Mouse (Mus musculus) embryonic facial prominence, embryonic 11.5 days (tissue): ENCODE data around the gene Adamts7. TPM values are rescaled to one million over a fixed set of nuclear protein-coding genes. Genes with fewer than 3 reads are reported as not detected.

Source experiments
- ATAC-seq: fragments of 200-750 bp; cut with Nextera tagmentation; replicated peaks from 2 replicates; pipeline ENCODE4 v1.8.0; 2017; ENCODE audit warnings: low read depth; ENCODE audit not compliant: insufficient number of reproducible peaks, low FRiP score, low TSS enrichment
- DNase-seq: peaks from one replicate; pipeline ENCODE4 v3.0.0-alpha.2; 2015; ENCODE audit warnings: low spot score
- H3K27ac ChIP-seq: fragments of 300-500 bp; sonication (generic); replicated peaks from 2 replicates; pipeline ENCODE4 v1.5.1; 2014; ENCODE audit warnings: mild to moderate bottlenecking, low read depth, low read length, control low read depth
- H3K27me3 ChIP-seq: fragments of 300-500 bp; sonication (generic); 2 replicates; pipeline ENCODE4 v1.6.1; 2014; ENCODE audit warnings: mild to moderate bottlenecking, low read length, moderate library complexity, mixed read lengths; ENCODE audit not compliant: control insufficient read depth, insufficient read depth
- H3K36me3 ChIP-seq: fragments of 300-500 bp; sonication (generic); replicated peaks from 2 replicates; pipeline ENCODE4 v1.6.1; 2014; ENCODE audit warnings: low read depth, mild to moderate bottlenecking, low read length, moderate library complexity, mixed read lengths; ENCODE audit not compliant: control insufficient read depth, insufficient read depth
- H3K4me1 ChIP-seq: fragments of 300-500 bp; sonication (generic); 2 replicates; pipeline ENCODE4 v1.6.1; 2014; ENCODE audit warnings: low read length, mixed read lengths; ENCODE audit not compliant: control insufficient read depth, insufficient read depth
- H3K4me2 ChIP-seq: fragments of 300-500 bp; sonication (generic); 2 replicates; pipeline ENCODE4 v1.6.1; 2014; ENCODE audit warnings: low read depth, mild to moderate bottlenecking, control low read depth, low read length, moderate library complexity
- H3K4me3 ChIP-seq: fragments of 300-500 bp; sonication (generic); 2 replicates; pipeline ENCODE4 v1.5.1; 2014; ENCODE audit warnings: low read depth, low read length, control low read depth
- H3K9ac ChIP-seq: fragments of 300-500 bp; sonication (generic); replicated peaks from 2 replicates; pipeline ENCODE4 v1.6.1; 2014; ENCODE audit warnings: mild to moderate bottlenecking, control low read depth, low read length
- H3K9me3 ChIP-seq: fragments of 300-500 bp; sonication (generic); replicated peaks from 2 replicates; pipeline ENCODE4 v1.6.1; 2016; ENCODE audit warnings: mild to moderate bottlenecking, low read length, inconsistent platforms, mixed read lengths; ENCODE audit not compliant: control insufficient read depth
- WGBS: fragments of 180-500 bp; shearing (Covaris S2); extraction: QIAGEN DNeasy Blood & Tissue Kit; methylation state at CpG from one replicate; pipeline ENCODE4 v1.1.7; 2014; 5-methylcytosine and 5-hydroxymethylcytosine counted together
- polyA plus RNA-seq: library from polyadenylated mRNA; unstranded; fragments of >200 nt; fragmentation: Nextera tagmentation; extraction: Ambion mirVana; gene quantifications from 2 replicates; pipeline ENCODE4 v1.2.1, GENCODE M21; 2014

Gene Adamts7
- polyA plus RNA-seq, 1 experiment from 2014 or later: 8.4 TPM

DNA sequence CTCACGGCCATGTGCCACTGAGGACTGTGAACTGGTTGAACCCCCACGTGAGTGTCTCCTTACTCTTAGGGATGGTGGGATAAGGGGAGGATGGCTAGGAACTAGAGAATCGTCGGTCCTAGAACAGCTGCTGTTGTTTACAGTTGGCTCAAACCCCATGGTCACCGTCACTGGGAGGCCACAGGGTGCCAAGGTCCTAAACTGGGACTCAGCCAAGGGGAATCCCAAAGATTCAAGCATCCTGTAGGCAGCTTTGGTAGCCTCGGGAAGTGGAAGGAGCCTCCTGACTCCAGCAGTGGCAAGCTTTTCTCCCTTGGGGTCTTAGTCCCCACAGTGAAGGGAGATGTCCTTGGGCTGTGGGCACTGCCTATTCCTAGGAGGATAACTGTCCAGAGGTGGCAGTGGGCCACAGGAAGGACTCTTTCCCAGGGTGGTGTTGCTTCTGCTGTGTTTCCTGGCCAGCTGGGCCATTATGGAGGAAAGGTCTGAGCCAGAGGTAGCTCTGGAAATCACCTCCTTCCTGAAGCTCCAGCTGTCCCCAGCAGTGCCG is 34.3 kb downstream of the Adamts7 start:
- H3K36me3 ChIP-seq: no peaks in the 10 kb centered on the region; the same call in none of the 2 replicates

DNA sequence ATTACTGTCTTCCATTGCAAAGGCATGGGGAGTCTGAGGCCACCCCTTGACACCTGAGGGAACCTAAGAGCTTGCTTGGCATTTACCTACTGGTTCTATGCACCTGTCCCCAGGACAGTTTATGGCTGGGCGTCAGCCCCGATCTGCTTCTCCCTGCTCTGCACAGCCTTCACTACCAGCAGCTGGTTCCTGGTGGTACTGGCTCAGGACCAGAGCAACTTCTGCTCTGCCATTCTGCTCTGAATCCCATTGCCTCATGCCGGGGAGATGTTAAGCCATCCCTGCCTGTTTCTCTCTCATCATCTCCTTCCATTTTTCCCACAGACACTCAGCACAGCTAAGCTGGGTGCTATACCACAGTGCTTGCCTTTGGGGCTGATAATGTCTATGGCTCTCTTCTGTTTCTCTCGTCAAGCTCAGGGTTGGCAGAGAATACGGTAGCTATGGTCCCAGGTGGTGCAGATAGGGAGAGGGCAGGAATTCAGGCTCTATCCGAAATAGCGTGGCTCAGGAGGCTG is 35.1 kb downstream of the Adamts7 start:
- ATAC-seq (no peak), DNase-seq (no peak)
- Histone ChIP-seq H3K4me2 (no peak overlapping the region), H3K27me3 (no peaks in the 10 kb centered on the region), H3K36me3 (no peaks in the 10 kb centered on the region; the same call in none of the 2 replicates), H3K4me3 (no peak overlapping the region), H3K9ac (no peak overlapping the region), H3K4me1 (no peaks in the 10 kb centered on the region), H3K27ac (no peak overlapping the region), H3K9me3 (no peaks in the 10 kb centered on the region)
- 82% methylated on average over 7 of the region's 7 CpGs for WGBS

More for the DNA sequence above, 34.3 kb downstream of the Adamts7 start:
- Histone ChIP-seq H3K27ac (no peak overlapping the region), H3K9ac (no peak overlapping the region), H3K4me1 (no peaks in the 10 kb centered on the region), H3K27me3 (no peaks in the 10 kb centered on the region), H3K4me3 (no peak overlapping the region), H3K9me3 (no peaks in the 10 kb centered on the region), H3K4me2 (no peak overlapping the region)
- DNase-seq: no peak
- 83% methylated on average over 7 of the region's 7 CpGs for WGBS
- ATAC-seq: no peak

DNA sequence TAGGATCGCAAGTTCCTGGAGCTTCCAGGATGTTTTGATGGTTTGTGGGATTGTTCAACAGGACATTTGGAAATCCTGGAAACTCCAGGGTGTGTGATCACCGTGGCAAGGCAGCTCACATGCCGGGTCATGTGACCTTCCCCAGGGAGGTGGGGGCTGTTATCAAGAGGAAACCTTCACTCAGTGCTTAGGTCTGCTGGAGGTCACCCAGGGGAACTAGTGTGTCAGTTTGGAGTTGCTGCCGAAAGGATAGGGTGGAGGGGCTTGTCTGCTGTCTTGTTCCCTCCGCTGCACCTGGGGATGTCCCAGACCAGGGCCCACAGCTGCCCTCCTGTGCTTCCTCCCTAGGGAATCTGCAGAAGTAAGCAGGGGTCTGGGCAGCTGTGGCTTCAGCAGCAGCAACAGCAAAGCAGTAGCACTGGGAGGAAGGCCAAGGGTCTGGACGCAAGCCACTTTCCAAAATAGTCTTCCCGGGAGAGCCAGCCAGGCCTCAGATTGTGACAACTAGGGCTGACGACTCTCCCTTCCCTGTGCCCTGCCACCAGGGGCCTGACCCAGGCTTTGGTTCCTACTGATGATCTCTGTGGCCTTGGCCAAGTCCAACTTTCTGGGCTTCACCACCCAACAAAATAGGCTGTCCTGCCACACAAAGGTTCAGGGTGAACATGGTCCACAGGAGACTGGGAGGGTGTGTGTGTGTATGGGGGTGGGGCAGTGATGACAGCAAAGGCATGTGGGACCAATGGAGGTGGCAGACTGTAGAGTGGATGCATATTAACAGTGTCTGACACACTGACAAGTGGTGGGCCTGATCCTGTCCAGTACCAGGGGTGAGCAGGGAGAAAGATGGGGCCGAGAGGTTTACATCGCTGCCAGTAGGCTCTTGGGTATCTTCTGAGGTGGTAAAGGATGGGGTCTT is 35.9 kb downstream of the Adamts7 start:
- Histone ChIP-seq H3K4me3 (no peak overlapping the region), H3K4me2 (no peak overlapping the region), H3K36me3 (no peaks in the 10 kb centered on the region; the same call in none of the 2 replicates), H3K9me3 (no peaks in the 10 kb centered on the region), H3K27me3 (no peaks in the 10 kb centered on the region), H3K4me1 (no peaks in the 10 kb centered on the region), H3K9ac (no peak overlapping the region), H3K27ac (no peak overlapping the region)
- WGBS: 68% methylated on average over 10 of the region's 10 CpGs
- DNase-seq: peak; percentile 5
- no peak for ATAC-seq

DNA sequence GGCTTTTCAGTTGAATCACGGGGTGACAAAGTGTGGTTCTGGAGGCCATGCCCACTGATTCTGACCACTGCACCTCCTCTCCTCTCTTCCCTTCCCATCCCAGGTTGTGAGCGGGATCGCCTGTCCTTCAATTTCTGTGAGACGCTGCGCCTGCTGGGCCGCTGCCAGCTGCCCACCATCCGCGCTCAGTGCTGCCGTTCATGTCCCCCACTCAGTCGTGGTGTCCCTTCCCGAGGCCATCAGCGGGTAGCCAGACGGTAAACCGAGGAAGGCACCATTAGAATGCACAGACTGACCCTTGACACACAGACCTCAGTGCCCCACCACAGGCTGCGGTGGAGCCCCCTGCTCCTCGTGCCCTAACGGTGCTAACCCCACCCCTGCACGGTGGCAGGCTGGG is 36.7 kb downstream of the Adamts7 start:
- WGBS: 94% methylated on average over 18 of the region's 18 CpGs
- Histone ChIP-seq H3K9me3 (no peaks in the 10 kb centered on the region), H3K27me3 (no peaks in the 10 kb centered on the region), H3K4me2 (no peak overlapping the region), H3K27ac (no peak overlapping the region), H3K4me1 (no peaks in the 10 kb centered on the region), H3K4me3 (no peak overlapping the region), H3K36me3 (no peaks in the 10 kb centered on the region; the same call in none of the 2 replicates), H3K9ac (no peak overlapping the region)
- ATAC-seq: no peak
- no peak for DNase-seq

DNA sequence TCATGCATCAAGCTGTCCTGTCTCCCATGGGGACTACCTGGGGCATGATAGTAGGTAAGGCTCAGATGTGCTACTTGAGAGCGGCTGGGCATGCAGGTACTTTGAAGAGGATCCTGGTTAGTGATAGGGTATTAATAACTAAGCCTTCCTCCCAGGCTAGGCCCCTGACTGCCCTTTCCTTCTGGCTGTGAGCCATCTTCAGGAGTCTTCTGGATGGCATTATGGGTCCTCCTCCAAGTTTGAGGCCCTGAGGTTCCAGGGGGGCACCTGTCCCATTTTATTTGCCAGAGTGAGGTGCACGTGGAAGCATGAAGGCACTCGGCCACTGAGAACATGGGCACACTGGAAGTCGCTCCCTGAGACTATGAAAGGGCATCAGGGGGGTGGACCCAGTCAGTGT is 37.6 kb downstream of the Adamts7 start:
- 93% methylated on average over 4 of the region's 4 CpGs for WGBS
- Histone ChIP-seq H3K4me3 (no peak overlapping the region), H3K9ac (no peak overlapping the region), H3K27ac (no peak overlapping the region), H3K4me2 (no peak overlapping the region), H3K9me3 (no peaks in the 10 kb centered on the region), H3K4me1 (no peaks in the 10 kb centered on the region), H3K27me3 (no peaks in the 10 kb centered on the region), H3K36me3 (no peaks in the 10 kb centered on the region; the same call in none of the 2 replicates)
- ATAC-seq: no peak
- DNase-seq: no peak

DNA sequence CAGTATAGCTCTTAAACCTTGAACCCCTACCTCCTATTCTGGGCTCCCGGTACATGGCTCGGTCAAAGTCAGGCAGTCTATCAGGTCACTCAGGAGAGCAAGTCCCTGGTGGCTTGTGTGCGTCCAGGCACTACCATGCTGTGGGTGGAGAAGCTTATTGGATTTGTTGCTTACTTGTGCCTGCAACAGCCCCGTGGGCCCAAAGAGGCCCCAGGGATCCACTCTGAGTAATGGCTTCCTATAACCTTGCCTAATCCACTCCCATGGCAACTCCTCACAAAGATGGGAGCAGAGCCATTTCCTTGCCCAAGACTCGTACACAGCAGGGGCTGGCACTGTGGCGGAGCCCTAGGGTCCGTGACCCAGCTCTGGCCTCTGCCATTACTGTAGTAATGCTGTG is 38.2 kb downstream of the Adamts7 start:
- H3K9me3 ChIP-seq: no peaks in the 10 kb centered on the region
- no peak overlapping the region for H3K27ac ChIP-seq
- DNase-seq (no peak), ATAC-seq (no peak)
- H3K9ac ChIP-seq: no peak overlapping the region
- no peak overlapping the region for H3K4me2 ChIP-seq
- no peak overlapping the region for H3K4me3 ChIP-seq
- 87% methylated on average over 7 of the region's 7 CpGs for WGBS
- no peaks in the 10 kb centered on the region for H3K4me1 ChIP-seq
- H3K36me3 ChIP-seq: no peaks in the 10 kb centered on the region; the same call in none of the 2 replicates
- H3K27me3 ChIP-seq: no peaks in the 10 kb centered on the region

DNA sequence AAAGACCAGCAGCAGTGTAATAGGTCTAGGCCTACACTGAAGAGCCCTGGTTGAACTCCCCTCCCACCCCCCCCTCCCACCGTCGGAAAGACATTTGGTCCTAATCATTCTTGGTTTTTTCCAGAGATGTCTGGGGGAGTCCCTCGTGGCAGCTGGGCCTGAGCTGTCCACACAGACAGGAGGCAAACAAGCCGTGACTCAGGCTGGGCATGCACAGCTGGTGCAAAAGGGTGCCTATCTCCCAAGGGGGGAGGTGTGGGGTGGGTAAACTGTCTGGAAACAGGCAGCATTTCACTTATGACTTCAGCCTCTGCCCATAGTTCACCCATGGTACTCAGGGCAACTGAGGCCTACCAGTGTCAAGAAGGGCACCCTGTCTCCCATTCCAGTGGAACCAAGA is 38.7 kb downstream of the Adamts7 start:
- Histone ChIP-seq H3K9me3 (no peaks in the 10 kb centered on the region), H3K4me2 (no peak overlapping the region), H3K4me1 (no peaks in the 10 kb centered on the region), H3K9ac (no peak overlapping the region), H3K27me3 (no peaks in the 10 kb centered on the region), H3K27ac (no peak overlapping the region), H3K4me3 (no peak overlapping the region), H3K36me3 (no peaks in the 10 kb centered on the region; the same call in none of the 2 replicates)
- DNase-seq (no peak), ATAC-seq (no peak)
- WGBS: 46% methylated on average over 4 of the region's 4 CpGs

DNA sequence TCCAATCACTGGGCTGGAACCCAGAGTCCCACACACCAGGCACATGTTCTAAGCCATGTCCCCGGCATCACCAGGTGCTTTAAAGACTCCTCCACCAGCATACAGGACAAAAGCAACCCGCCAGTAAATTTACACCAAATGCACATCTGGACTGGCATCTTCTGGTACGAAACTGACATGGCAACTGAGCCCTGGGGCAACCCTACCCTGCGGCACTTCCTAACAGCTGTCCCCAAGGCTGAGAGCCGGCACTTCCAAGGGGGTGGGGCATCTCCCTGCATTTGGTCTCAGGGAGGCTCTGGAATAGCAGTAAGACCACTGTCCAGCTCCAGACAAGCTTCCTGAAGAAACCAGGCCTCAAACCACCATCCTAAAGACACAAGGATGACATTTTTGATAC is 40.4 kb downstream of the Adamts7 start:
- H3K27ac ChIP-seq: no peak overlapping the region
- no peaks in the 10 kb centered on the region for H3K27me3 ChIP-seq
- H3K9ac ChIP-seq: no peak overlapping the region
- DNase-seq (no peak), ATAC-seq (no peak)
- no peaks in the 10 kb centered on the region for H3K4me1 ChIP-seq
- H3K4me3 ChIP-seq: no peak overlapping the region
- no peaks in the 10 kb centered on the region for H3K9me3 ChIP-seq
- 83% methylated on average over 5 of the region's 5 CpGs for WGBS
- H3K36me3 ChIP-seq: no peaks in the 10 kb centered on the region; the same call in none of the 2 replicates
- no peak overlapping the region for H3K4me2 ChIP-seq
